25 mouse cellular contexts compared by ENCODE assay signal in genomic region chr13:58482701-58483100, GRCm38 (mm10).
"Had no signal": no experiment of that assay in that cellular context is flagged by ENCODE, and none has a peak within 500 bp of the region (broad histone marks: within the 10 kb centered on the region; RNA-seq: fewer than 3 reads in every experiment).

No protein-coding gene starts in this region.

- H3K4me2 ChIP-seq: kidney, embryonic 15.5 days; limb, embryonic 13.5 days; liver, embryonic 12.5 days; liver, embryonic 15.5 days; lung, embryonic 15.5 days; midbrain, embryonic 11.5 days; neural tube, embryonic 12.5 days; neural tube, embryonic 15.5 days; stomach, embryonic 15.5 days had no signal

- H3K9me3 ChIP-seq: kidney, embryonic 15.5 days; limb, embryonic 10.5 days; limb, embryonic 13.5 days; liver, embryonic 12.5 days; liver, embryonic 15.5 days; lung, embryonic 15.5 days; neural tube, embryonic 12.5 days; neural tube, embryonic 15.5 days; stomach, embryonic 15.5 days had no signal

- H3K27me3 ChIP-seq: kidney, embryonic 15.5 days; limb, embryonic 13.5 days; lung, embryonic 15.5 days; neural tube, embryonic 12.5 days; neural tube, embryonic 15.5 days; stomach, embryonic 15.5 days had no signal

- ATAC-seq: liver, embryonic 12.5 days had no signal

- H3K36me3 ChIP-seq: kidney, embryonic 15.5 days; limb, embryonic 10.5 days; limb, embryonic 13.5 days; liver, embryonic 12.5 days; liver, embryonic 15.5 days; lung, embryonic 15.5 days; neural tube, embryonic 12.5 days; neural tube, embryonic 15.5 days; stomach, embryonic 15.5 days had no signal

- H3K4me1 ChIP-seq: kidney, embryonic 15.5 days; limb, embryonic 10.5 days; lung, embryonic 15.5 days; neural tube, embryonic 12.5 days; stomach, embryonic 15.5 days had no signal

- H3K9ac ChIP-seq: kidney, embryonic 15.5 days; limb, embryonic 13.5 days; liver, embryonic 12.5 days; liver, embryonic 15.5 days; lung, embryonic 15.5 days; neural tube, embryonic 12.5 days; neural tube, embryonic 15.5 days; stomach, embryonic 15.5 days had no signal

- H3K4me3 ChIP-seq: kidney, embryonic 15.5 days; layer of hippocampus, adult 2 months; limb, embryonic 10.5 days; limb, embryonic 13.5 days; liver, embryonic 12.5 days; liver, embryonic 15.5 days; lung, embryonic 15.5 days; neural tube, embryonic 12.5 days; neural tube, embryonic 15.5 days; stomach, embryonic 15.5 days had no signal

- H3K27ac ChIP-seq: kidney, embryonic 15.5 days; layer of hippocampus, adult 2 months; limb, embryonic 10.5 days; limb, embryonic 13.5 days; liver, embryonic 12.5 days; liver, embryonic 15.5 days; lung, embryonic 15.5 days; neural tube, embryonic 12.5 days; neural tube, embryonic 15.5 days; stomach, embryonic 15.5 days had no signal

- DNase-seq: kidney, adult 8-10 months; kidney, postnatal 14 days; layer of hippocampus, adult 9-11 months; liver; lung, adult 18-20 months; lung, postnatal 10 days; lung, postnatal 36 days; midbrain, embryonic 14.5 days; right cerebral cortex, adult 18-20 months; right cerebral cortex, postnatal 14 days; right cerebral cortex, postnatal 4 days; thymus, adult 2 months; thymus, postnatal 14 days; thymus, postnatal 4 days had no signal
